Mouse (Mus musculus) MEL (cell line): ENCODE measurements around the gene Mrpl51. TPM values are rescaled to one million over a fixed set of nuclear protein-coding genes. Genes with fewer than 3 reads are reported as not detected.

Experiments used
- DNase-seq: peaks from one replicate; pipeline ENCODE4 v3.0.0; 2011; ENCODE audit warnings: low read depth, low spot score
- H3K27ac ChIP-seq: 2 replicates; pipeline ENCODE4 v1.5.1; 2012; ENCODE audit warnings: low read depth, mild to moderate bottlenecking, control low read depth, low read length, moderate library complexity; ENCODE audit not compliant: control insufficient read depth
- H3K27me3 ChIP-seq, 2 experiments: fragments of 150-350 bp in 1 of 2; sonication (generic) in 1 of 2; 2 replicates each; pipeline ENCODE4 v1.6.1; 2012; ENCODE audit warnings: low read length in 2 of 2, mild to moderate bottlenecking in 2 of 2, improper control_type of control experiment in 1 of 2, moderate library complexity in 1 of 2; ENCODE audit not compliant: insufficient read depth in 2 of 2, control insufficient read depth in 1 of 2
- H3K36me3 ChIP-seq, 2 experiments: 2 replicates each; pipeline ENCODE4 v1.6.1; 2012 to 2014; ENCODE audit warnings: low read length in 2 of 2, improper control_type of control experiment in 1 of 2, inconsistent platforms in 1 of 2, mild to moderate bottlenecking in 1 of 2; ENCODE audit not compliant: insufficient read depth in 2 of 2, control insufficient read depth in 1 of 2
- H3K4me1 ChIP-seq, 2 experiments: fragments of 150-350 bp in 1 of 2; sonication (generic) in 1 of 2; 2 replicates each; pipeline ENCODE4 v1.6.1; 2012; ENCODE audit warnings: low read length in 2 of 2, improper control_type of control experiment in 1 of 2, mild to moderate bottlenecking in 1 of 2; ENCODE audit not compliant: insufficient read depth in 2 of 2, control insufficient read depth in 1 of 2
- H3K4me3 ChIP-seq, 2 experiments: fragments of 150-350 bp in 1 of 2; sonication (generic) in 1 of 2; 2 replicates each; pipeline ENCODE4 v1.5.1; 2012; ENCODE audit warnings: low read depth in 2 of 2, low read length in 2 of 2, mild to moderate bottlenecking in 2 of 2, moderate library complexity in 2 of 2, control low read depth in 1 of 2, improper control_type of control experiment in 1 of 2; ENCODE audit not compliant: control insufficient read depth in 1 of 2, insufficient read depth in 1 of 2
- H3K79me2 ChIP-seq: 2 replicates; pipeline ENCODE4 v1.6.1; 2012; ENCODE audit warnings: mild to moderate bottlenecking, low read length, moderate library complexity; ENCODE audit not compliant: control insufficient read depth, poor library complexity, insufficient read depth
- H3K9ac ChIP-seq: 2 replicates; pipeline ENCODE4 v1.6.1; 2012; ENCODE audit warnings: low read depth, mild to moderate bottlenecking, control low read depth, low read length, moderate library complexity; ENCODE audit not compliant: control insufficient read depth, poor library complexity, severe bottlenecking
- H3K9me3 ChIP-seq: fragments of 150-350 bp; sonication (generic); replicated peaks from 2 replicates; pipeline ENCODE4 v1.6.1; 2012; ENCODE audit warnings: mild to moderate bottlenecking, low read length, improper control_type of control experiment, moderate library complexity; ENCODE audit not compliant: insufficient read depth
- BHLHE40 ChIP-seq: IDR thresholded peaks from 2 replicates; pipeline ENCODE4 v1.6.1; 2012; ENCODE audit warnings: low read depth, mild to moderate bottlenecking, inconsistent platforms, low read length, improper control_type of control experiment, borderline replicate concordance
- CHD1 ChIP-seq: IDR thresholded peaks from 2 replicates; pipeline ENCODE4 v1.6.1; 2012; ENCODE audit warnings: low read depth, mild to moderate bottlenecking, inconsistent platforms, low read length, improper control_type of control experiment
- CHD2 ChIP-seq: IDR thresholded peaks from 2 replicates; pipeline ENCODE4 v1.6.1; 2011; ENCODE audit warnings: low read length, improper control_type of control experiment
- CTCF ChIP-seq, 3 experiments: IDR thresholded peaks in 2 of 3; conservative IDR thresholded peaks in 1 of 3; 2 replicates each; pipeline ENCODE4 v1.5.1; 2011 to 2012; ENCODE audit warnings: low read length in 3 of 3, low read depth in 2 of 3, mild to moderate bottlenecking in 2 of 3, improper control_type of control experiment in 1 of 3, inconsistent platforms in 1 of 3, mixed read lengths in 1 of 3, moderate library complexity in 1 of 3; ENCODE audit not compliant: control insufficient read depth in 1 of 3, insufficient read depth in 1 of 3, poor library complexity in 1 of 3, severe bottlenecking in 1 of 3
- E2F4 ChIP-seq: IDR thresholded peaks from 2 replicates; pipeline ENCODE4 v1.6.1; 2011; ENCODE audit warnings: low read depth, low read length, improper control_type of control experiment, borderline replicate concordance
- EP300 ChIP-seq, 2 experiments: IDR thresholded peaks; 2 replicates each; pipeline ENCODE4 v1.6.1; 2011; ENCODE audit warnings: improper control_type of control experiment in 2 of 2, low read length in 2 of 2, low read depth in 1 of 2, mild to moderate bottlenecking in 1 of 2
- ETS1 ChIP-seq: IDR thresholded peaks from 2 replicates; pipeline ENCODE4 v1.6.1; 2012; ENCODE audit warnings: low read depth, mild to moderate bottlenecking, inconsistent platforms, low read length, improper control_type of control experiment, moderate library complexity
- GABPA ChIP-seq: IDR thresholded peaks from 2 replicates; pipeline ENCODE4 v1.6.1; 2012; ENCODE audit warnings: low read depth, mild to moderate bottlenecking, inconsistent platforms, low read length, improper control_type of control experiment, moderate library complexity
- GATA1 ChIP-seq: IDR thresholded peaks from 2 replicates; pipeline ENCODE4 v1.6.1; 2011; ENCODE audit warnings: low read depth, low read length, improper control_type of control experiment
- HCFC1 ChIP-seq: IDR thresholded peaks from 2 replicates; pipeline ENCODE4 v1.6.1; 2012; ENCODE audit warnings: low read depth, mild to moderate bottlenecking, inconsistent platforms, low read length, improper control_type of control experiment, moderate library complexity
- JUND ChIP-seq: IDR thresholded peaks from 2 replicates; pipeline ENCODE4 v1.6.1; 2011; ENCODE audit warnings: low read depth, mild to moderate bottlenecking, improper control_type of control experiment, low read length
- KAT2A ChIP-seq: conservative IDR thresholded peaks from 2 replicates; pipeline ENCODE4 v1.6.1; 2012; ENCODE audit warnings: low read depth, low read length, improper control_type of control experiment, inconsistent platforms
- MAFK ChIP-seq: IDR thresholded peaks from 2 replicates; pipeline ENCODE4 v1.6.1; 2011; ENCODE audit warnings: low read depth, mild to moderate bottlenecking, low read length, improper control_type of control experiment, borderline replicate concordance
- MAZ ChIP-seq: IDR thresholded peaks from 2 replicates; pipeline ENCODE4 v1.6.1; 2012; ENCODE audit warnings: low read depth, mild to moderate bottlenecking, inconsistent platforms, low read length, improper control_type of control experiment
- MEF2A ChIP-seq: IDR thresholded peaks from 2 replicates; pipeline ENCODE4 v1.6.1; 2014; ENCODE audit warnings: low read depth, mild to moderate bottlenecking, inconsistent platforms, low read length, improper control_type of control experiment; ENCODE audit not compliant: poor library complexity, insufficient replicate concordance, severe bottlenecking; ENCODE audit errors: extremely low read depth
- MYB ChIP-seq: IDR thresholded peaks from 2 replicates; pipeline ENCODE4 v1.6.1; 2011; ENCODE audit warnings: mild to moderate bottlenecking, low read depth, low read length, improper control_type of control experiment
- MYC ChIP-seq: IDR thresholded peaks from 2 replicates; pipeline ENCODE4 v1.6.1; 2011; ENCODE audit warnings: low read depth, mild to moderate bottlenecking, low read length, improper control_type of control experiment, moderate library complexity
- NELFE ChIP-seq: IDR thresholded peaks from 2 replicates; pipeline ENCODE4 v1.6.1; 2011; ENCODE audit warnings: low read depth, low read length, improper control_type of control experiment
- NRF1 ChIP-seq: IDR thresholded peaks from 2 replicates; pipeline ENCODE4 v1.6.1; 2014; ENCODE audit warnings: low read depth, mild to moderate bottlenecking, inconsistent platforms, low read length, improper control_type of control experiment, moderate library complexity; ENCODE audit not compliant: poor library complexity, insufficient read depth, severe bottlenecking
- POLR2AphosphoS2 ChIP-seq: IDR thresholded peaks from 2 replicates; pipeline ENCODE4 v1.6.1; 2011; ENCODE audit warnings: low read length, improper control_type of control experiment
- POLR2AphosphoS5 ChIP-seq: IDR thresholded peaks from 2 replicates; pipeline ENCODE4 v1.6.1; 2012; ENCODE audit warnings: low read depth, borderline replicate concordance, mild to moderate bottlenecking, inconsistent platforms, low read length, moderate library complexity, mixed read lengths
- RAD21 ChIP-seq: IDR thresholded peaks from 2 replicates; pipeline ENCODE4 v1.6.1; 2011; ENCODE audit warnings: mild to moderate bottlenecking, low read depth, low read length, improper control_type of control experiment
- RCOR1 ChIP-seq: IDR thresholded peaks from 2 replicates; pipeline ENCODE4 v1.6.1; 2012; ENCODE audit warnings: low read depth, mild to moderate bottlenecking, inconsistent platforms, low read length, improper control_type of control experiment
- SIN3A ChIP-seq: IDR thresholded peaks from 2 replicates; pipeline ENCODE4 v1.6.1; 2012; ENCODE audit warnings: low read length, improper control_type of control experiment, inconsistent platforms
- SMC3 ChIP-seq: IDR thresholded peaks from 2 replicates; pipeline ENCODE4 v1.6.1; 2011; ENCODE audit warnings: low read depth, low read length, improper control_type of control experiment
- TBP ChIP-seq: IDR thresholded peaks from 2 replicates; pipeline ENCODE4 v1.8.0; 2011; ENCODE audit warnings: low read depth, low read length, improper control_type of control experiment
- TCF12 ChIP-seq: IDR thresholded peaks from 2 replicates; pipeline ENCODE4 v1.6.1; 2014; ENCODE audit warnings: low read depth, mild to moderate bottlenecking, inconsistent platforms, low read length, improper control_type of control experiment, moderate library complexity
- UBTF ChIP-seq: IDR thresholded peaks from 2 replicates; pipeline ENCODE4 v1.6.1; 2012; ENCODE audit warnings: low read depth, mild to moderate bottlenecking, inconsistent platforms, low read length, improper control_type of control experiment, moderate library complexity, borderline replicate concordance; ENCODE audit not compliant: insufficient read depth
- ZC3H11A ChIP-seq: IDR thresholded peaks from 2 replicates; pipeline ENCODE4 v1.6.1; 2012; ENCODE audit warnings: low read depth, mild to moderate bottlenecking, inconsistent platforms, low read length, improper control_type of control experiment
- ZMIZ1 ChIP-seq: IDR thresholded peaks from 2 replicates; pipeline ENCODE4 v1.6.1; 2012; ENCODE audit warnings: low read depth, mild to moderate bottlenecking, inconsistent platforms, low read length, improper control_type of control experiment, moderate library complexity
- polyA plus RNA-seq, 2 experiments: library from polyadenylated mRNA; stranded (reverse) in 1 of 2; unstranded in 1 of 2; fragments of >175 nt in 1 of 2; fragments of >200 nt in 1 of 2; gene quantifications; 2 replicates each; pipeline versions ENCODE4 v1.2.1 to v1.2.4; 2012; ENCODE audit warnings: low replicate concordance in 2 of 2, low read depth in 1 of 2; ENCODE audit not compliant: insufficient read length in 2 of 2, insufficient read depth in 1 of 2, missing spikeins in 1 of 2
- total RNA-seq: library from RNA; depleted of rRNA; stranded (reverse); fragments of 300-350 nt; gene quantifications from 2 replicates; pipeline ENCODE4 v1.2.3, GENCODE M21; 2012

Gene Mrpl51
- total and polyA plus RNA-seq, 3 experiments = 251 to 286 TPM; not detected in 1

GRCm38 (mm10) chr6:125190816-125191215 is 785 bp upstream of the Mrpl51 start:
- peak; percentile 36 for DNase-seq
- peak overlapping the region; percentile 69 to 89 for H3K4me3 ChIP-seq

GRCm38 (mm10) chr6:125192016-125192714 is 564 bp downstream of the Mrpl51 start:
- Histone ChIP-seq H3K4me3 (peak overlapping the region; percentile 89 to 90), H3K36me3 (peaks cover 17 to 19% of the 10 kb centered on the region in 2 experiments), H3K4me1 (peaks cover 3 to 11% of the 10 kb centered on the region in 2 experiments; a peak in 3 of 4 replicates), H3K9me3 (no peaks in the 10 kb centered on the region), H3K79me2 (peaks cover 36% of the 10 kb centered on the region), H3K9ac (peak overlapping the region; percentile 99), H3K27me3 (no peaks in the 10 kb centered on the region), H3K27ac (peak overlapping the region; percentile 100)
- DNase-seq = peak; percentile 97
- peak; percentile 83 for TF ChIP-seq HCFC1
- TF ChIP-seq ETS1 = 0 out of 2 replicates have a peak, but pooled peaks have one; percentile 6
- no peak for TF ChIP-seq RCOR1
- no peak for TF ChIP-seq CTCF (IDR thresholded peaks at IDR 0.05 in 2 of 3, conservative IDR thresholded peaks at IDR 0.05 in 1 of 3; ENCODE audit: control insufficient read depth in 1 of 3, insufficient read depth in 1 of 3, low read depth in 2 of 3, low read length in 3 of 3, poor library complexity in 1 of 3, severe bottlenecking in 1 of 3)
- TF ChIP-seq TBP = peak; percentile 54; the same call in 1 of the 2 replicates
- peak; percentile 42 for TF ChIP-seq NELFE
- TF ChIP-seq POLR2AphosphoS2 = peak; percentile 13; the same call in 1 of the 2 replicates
- TF ChIP-seq GATA1 = no peak
- no peak for TF ChIP-seq BHLHE40
- no peak for TF ChIP-seq SMC3
- TF ChIP-seq JUND = no peak
- no peak for TF ChIP-seq MEF2A
- no peak; the same call in 1 of the 2 replicates for TF ChIP-seq SIN3A
- no peak for TF ChIP-seq MAFK
- no peak for TF ChIP-seq E2F4
- no peak for TF ChIP-seq ZC3H11A
- TF ChIP-seq POLR2AphosphoS5 = no peak
- TF ChIP-seq CHD1 = no peak; the same call in 1 of the 2 replicates
- TF ChIP-seq RAD21 = no peak
- no peak for TF ChIP-seq CHD2
- TF ChIP-seq KAT2A = no peak; the same call in none of the 2 replicates
- no peak; the same call in 1 of the 2 replicates for TF ChIP-seq ZMIZ1
- no peak for TF ChIP-seq MAZ
- no peak for TF ChIP-seq MYB
- TF ChIP-seq MYC = no peak
- TF ChIP-seq NRF1 = no peak

More at GRCm38 (mm10) chr6:125190816-125191215, 785 bp upstream of the Mrpl51 start:
- no peaks in the 10 kb centered on the region for H3K9me3 ChIP-seq
- no peak for TF ChIP-seq TCF12
- no peak for TF ChIP-seq KAT2A
- TF ChIP-seq RAD21 = no peak
- TF ChIP-seq CHD2 = no peak
- TF ChIP-seq EP300 (IDR thresholded peaks at IDR 0.05; ENCODE audit: low read depth in 1 of 2, low read length in 2 of 2) = no peak
- TF ChIP-seq SMC3 = no peak
- no peak for TF ChIP-seq TBP
- TF ChIP-seq MYB = no peak
- TF ChIP-seq UBTF = no peak
- TF ChIP-seq MAZ = no peak
- no peak for TF ChIP-seq MEF2A
- no peak for TF ChIP-seq GABPA
- TF ChIP-seq, all 39 proteins: peak for 0
- Histone ChIP-seq H3K27me3 (no peaks in the 10 kb centered on the region), H3K79me2 (peaks cover 36% of the 10 kb centered on the region), H3K36me3 (peaks cover 19 to 21% of the 10 kb centered on the region in 2 experiments), H3K9ac (peak overlapping the region; percentile 91), H3K4me1 (peaks cover 3 to 11% of the 10 kb centered on the region in 2 experiments; a peak in 3 of 4 replicates), H3K27ac (peak overlapping the region; percentile 85)
